Mouse (Mus musculus) ovary, postnatal 14 days (tissue): ENCODE measurements around the gene Cxcr6.
A peak's percentile ranks its signal among the peaks of the same experiment; 100 is the strongest.

Source experiments
- DNase-seq: peaks from one replicate; pipeline ENCODE4 v3.0.0; 2022; ENCODE audit warnings: low spot score

The Cxcr6 gene

GRCm38 (mm10) chr9:123826631-123827030, 20.4 kb downstream of the Cxcr6 start:
- DNase-seq = no peak

GRCm38 (mm10) chr9:123828916-123829315, 22.6 kb downstream of the Cxcr6 start:
- no peak for DNase-seq

- DNase-seq = no peak
Measured at GRCm38 (mm10) chr9:123835851-123836250, 29.6 kb downstream of the Cxcr6 start.

- no peak for DNase-seq
Measured at GRCm38 (mm10) chr9:123840243-123840642, 34.0 kb downstream of the Cxcr6 start.

- no peak for DNase-seq
Measured at GRCm38 (mm10) chr9:123844468-123844867, 38.2 kb downstream of the Cxcr6 start.

GRCm38 (mm10) chr9:123845120-123845519, 38.8 kb downstream of the Cxcr6 start:
- DNase-seq = no peak

- no peak for DNase-seq
Measured at GRCm38 (mm10) chr9:123846490-123846889, 40.2 kb downstream of the Cxcr6 start.

- no peak for DNase-seq
Measured at GRCm38 (mm10) chr9:123849976-123850695, 43.9 kb downstream of the Cxcr6 start.

GRCm38 (mm10) chr9:123850705-123851061, 44.4 kb downstream of the Cxcr6 start:
- no peak for DNase-seq

- DNase-seq = peak; percentile 24
Measured at GRCm38 (mm10) chr9:123851062-123851712, 44.9 kb downstream of the Cxcr6 start.

- DNase-seq = peak; percentile 89
Measured at GRCm38 (mm10) chr9:123851713-123852448, 45.6 kb downstream of the Cxcr6 start, which contains the start of gene Fyco1. Fyco1 (minus strand) TSS chr9:123851899.

- DNase-seq = no peak
Measured at GRCm38 (mm10) chr9:123852449-123853390, 46.4 kb downstream of the Cxcr6 start.

GRCm38 (mm10) chr9:123856836-123857235, 50.6 kb downstream of the Cxcr6 start:
- no peak for DNase-seq
